ENCODE assay signal across 21 mouse cellular contexts in the genomic region with DNA sequence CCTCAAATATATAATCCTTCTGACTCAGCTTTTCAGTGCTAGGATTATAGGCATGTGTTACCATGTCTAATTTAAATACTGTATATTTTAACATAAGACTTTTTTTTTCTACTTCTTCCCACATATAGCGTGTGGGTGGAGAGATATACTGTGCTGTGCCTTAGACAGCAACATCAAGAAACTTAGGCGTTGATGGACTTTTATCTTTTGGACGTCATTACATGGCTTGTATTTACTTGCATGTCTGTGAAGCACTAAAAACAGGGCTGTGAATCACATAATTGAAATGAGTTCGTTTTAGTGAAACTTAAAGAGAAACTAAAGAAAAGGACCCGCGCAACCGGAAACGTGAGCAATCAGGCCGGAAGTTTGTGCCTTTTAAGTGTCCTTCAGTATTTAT. TPM values are rescaled to one million over a fixed set of nuclear protein-coding genes. Genes with fewer than 3 reads are reported as not detected.
DNase-seq lines count a peak whose midpoint lies in the region; ATAC-seq and TF ChIP-seq lines count a peak whose summit lies in the region.
"Had no signal": no experiment of that assay in that cellular context is flagged by ENCODE, and none has a peak within 500 bp of the region (broad histone marks: within the 10 kb centered on the region; RNA-seq: fewer than 3 reads in every experiment).

No protein-coding gene starts in this region.

- no peak for TF ChIP-seq POLR2A in cortical plate, adult 2 months (IDR thresholded peaks at IDR 0.05; ENCODE audit: extremely low read depth, insufficient read depth, low read length)

- H3K4me3 ChIP-seq in cortical plate, adult 2 months (ENCODE audit: insufficient read depth, low read length) = no peak overlapping the region
- H3K4me3 ChIP-seq: embryonic facial prominence, embryonic 13.5 days; embryonic facial prominence, embryonic 15.5 days; erythroblast, embryonic 14.5 days; forebrain, embryonic 10.5 days; forebrain, embryonic 12.5 days had no signal

- peak; percentile 18 for DNase-seq in left cerebral cortex, adult 11 months (ENCODE audit: low spot score)
- no peak for DNase-seq in left cerebral cortex, postnatal 10 days (ENCODE audit: extremely low spot score in 1 of 2, low spot score in 2 of 2)
- DNase-seq in brain, adult 2 months (ENCODE audit: low read depth, low spot score) = peak; percentile 50
- DNase-seq: adrenal gland, adult 2 months; adrenal gland, postnatal 10 days; adrenal gland, postnatal 25 days; cerebellum, adult 11-12 months; cerebellum, adult 2 months; cerebellum, adult 9-10 months; cerebellum, postnatal 10 days; cerebellum, postnatal 25 days; embryo, embryonic 11 days had no signal

- H3K27ac ChIP-seq in cortical plate, adult 2 months (ENCODE audit: insufficient read depth, low read length) = peak overlapping the region; percentile 52
- H3K27ac ChIP-seq: embryonic facial prominence, embryonic 13.5 days; embryonic facial prominence, embryonic 15.5 days; forebrain, embryonic 10.5 days; forebrain, embryonic 12.5 days had no signal

- intact Hi-C loops in left cerebral cortex, postnatal 10 days (cut with DNase I) = loop anchor here (10.0 kb wide), 1 partner anchor 265 kb away; no protein-coding TSS in a partner anchor

- TF ChIP-seq CTCF in cortical plate, adult 2 months (IDR thresholded peaks at IDR 0.05; ENCODE audit: extremely low read depth, insufficient read depth, low read length) = no peak

- H3K4me1 ChIP-seq in cortical plate, adult 2 months (ENCODE audit: control insufficient read depth, insufficient read depth, low read length) = peaks cover 6% of the 10 kb centered on the region
- H3K4me1 ChIP-seq: embryonic facial prominence, embryonic 13.5 days; embryonic facial prominence, embryonic 15.5 days; forebrain, embryonic 12.5 days had no signal

- ATAC-seq in megakaryocyte progenitor cell, adult 5-6 weeks (replicated peaks; ENCODE audit: poor library complexity) = no peak
- ATAC-seq: forebrain, embryonic 14.5 days; forebrain, embryonic 16.5 days had no signal

RNA-seq across cellular contexts. Expression of a gene that starts 46.6 kb away (rescaled TPM):
- 10 to 100 TPM; 68.8 to 72.4 TPM for total RNA-seq in left cerebral cortex, postnatal 10 days (2021)
- polyA plus RNA-seq in cortical plate, adult 2 months (2012; rRNA removed) = 69.9 and 75.8 TPM in 2 replicates
- total RNA-seq in megakaryocyte progenitor cell, adult 5-6 weeks (2015) = 23.6 and 24.7 TPM in 2 replicates
- 19.7 and 19.9 TPM in 2 replicates for total RNA-seq in megakaryocyte progenitor cell, adult 5-6 weeks (2017)

Comparison
In these comparisons a context has a peak if more than half of its experiments do, and no peak if none do; other contexts are left out.
1. DNase-seq: peak in left cerebral cortex, adult 11 months (single experiment) and brain, adult 2 months (single experiment); none in left cerebral cortex, postnatal 10 days (0 of 2).